8 mouse cellular contexts compared by ENCODE assay signal in the genomic region with DNA sequence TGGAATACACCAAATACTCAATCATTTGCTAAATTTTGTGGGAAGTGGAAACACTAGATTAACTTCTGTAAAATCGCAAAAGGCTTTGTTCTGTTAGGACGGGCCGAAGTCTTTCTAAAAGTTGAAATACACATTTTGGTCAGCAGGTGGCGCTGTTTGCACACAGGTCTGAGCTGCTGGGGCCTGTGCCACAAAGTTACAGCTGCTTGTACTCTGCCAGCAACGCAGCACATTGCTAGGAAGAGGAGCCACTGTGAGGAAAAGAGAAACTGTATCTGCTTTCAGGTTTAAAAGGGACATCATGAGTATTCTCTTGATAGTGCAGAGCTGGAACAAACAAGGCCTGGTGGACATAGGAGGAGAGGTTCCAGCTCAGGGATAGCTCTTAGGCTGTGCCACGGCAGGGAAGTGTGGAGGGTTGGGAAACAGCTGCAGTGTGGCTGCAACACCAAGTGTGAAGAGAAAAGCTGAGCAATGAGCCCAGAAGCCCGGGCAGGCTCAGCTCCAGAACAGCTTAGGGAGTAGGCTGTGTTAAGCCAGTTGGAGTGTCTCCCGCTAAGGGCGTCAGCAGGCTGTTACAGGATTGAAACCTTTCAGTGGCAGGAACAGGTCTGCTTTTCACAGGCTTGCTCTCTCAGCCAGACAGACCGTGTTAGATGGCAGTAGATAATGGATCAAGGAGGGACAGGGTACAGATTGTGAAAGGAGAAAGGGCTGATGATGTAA. TPM values are rescaled to one million over a fixed set of nuclear protein-coding genes. Genes with fewer than 3 reads are reported as not detected.
A peak's percentile ranks its signal among the peaks of the same experiment; 100 is the strongest.
DNase-seq lines count a peak whose midpoint lies in the region; ATAC-seq lines count a peak whose summit lies in the region.

No protein-coding gene starts in this region.

- peaks cover 11% of the 10 kb centered on the region; the same call in 1 of the 2 replicates for H3K36me3 ChIP-seq in hindbrain, embryonic 12.5 days

- peaks cover under 1% of the 10 kb centered on the region; the same call in 1 of the 2 replicates for H3K27me3 ChIP-seq in hindbrain, embryonic 12.5 days

- DNase-seq in NIH3T3 (ENCODE audit: low read depth) = peak; percentile 96
- DNase-seq in cerebellum, postnatal 14 days = peak; percentile 93
- peak; percentile 72 to 89 for DNase-seq in frontal cortex, postnatal 14 days (ENCODE audit: low spot score in 2 of 2)
- peak; percentile 86 to 94 for DNase-seq in layer of hippocampus, postnatal 14 days (ENCODE audit: low spot score in 2 of 2)
- DNase-seq in lung, postnatal 10 days = peak; percentile 91
- peak; percentile 76 for DNase-seq in retina, postnatal 7 days (ENCODE audit: low read depth, low spot score)
- DNase-seq in urinary bladder, adult 18-20 months (ENCODE audit: low spot score in 2 of 2) = peak; percentile 66 to 71

- H3K27ac ChIP-seq in hindbrain, embryonic 12.5 days = no peak overlapping the region

- no peaks in the 10 kb centered on the region for H3K9me3 ChIP-seq in hindbrain, embryonic 12.5 days (replicated peaks)

- H3K9ac ChIP-seq in hindbrain, embryonic 12.5 days = no peak overlapping the region

- peak; percentile 67 for ATAC-seq in hindbrain, embryonic 12.5 days (ENCODE audit: low FRiP score)

- H3K4me3 ChIP-seq in hindbrain, embryonic 12.5 days = no peak overlapping the region

- WGBS in hindbrain, embryonic 12.5 days = 37% methylated on average over 10 of the region's 10 CpGs

- peaks cover 13% of the 10 kb centered on the region for H3K4me1 ChIP-seq in hindbrain, embryonic 12.5 days

- no peak overlapping the region for H3K4me2 ChIP-seq in hindbrain, embryonic 12.5 days (replicated peaks)

RNA-seq across cellular contexts. Expression of a gene that starts 5.0 kb away (rescaled TPM):
- 35.0 and 35.8 TPM in 2 replicates for polyA plus RNA-seq in hindbrain, embryonic 12.5 days (2016; fragmentation: Nextera tagmentation; extraction: Ambion mirVana)
- total RNA-seq in layer of hippocampus, postnatal 14 days (2021) = 10 to 100 TPM; 59.1 to 59.8 TPM

RNA-seq across cellular contexts. Expression of a gene that starts 6.8 kb away (rescaled TPM):
- polyA plus RNA-seq in hindbrain, embryonic 12.5 days (2016; fragmentation: Nextera tagmentation; extraction: Ambion mirVana) = 9.1 and 12.0 TPM in 2 replicates
- total RNA-seq in layer of hippocampus, postnatal 14 days (2021) = under 1 TPM; 0.33 to 0.37 TPM

RNA-seq across cellular contexts. Expression of a gene that starts 9.4 kb away (rescaled TPM):
- polyA plus RNA-seq in hindbrain, embryonic 12.5 days (2016; fragmentation: Nextera tagmentation; extraction: Ambion mirVana) = 0.13 TPM in 1 of 2 replicates, not detected in the other
- not detected for total RNA-seq in layer of hippocampus, postnatal 14 days (2021)

RNA-seq across cellular contexts. Expression of a gene that starts 33.2 kb away (rescaled TPM):
- polyA plus RNA-seq in hindbrain, embryonic 12.5 days (2016; fragmentation: Nextera tagmentation; extraction: Ambion mirVana) = 32.9 and 34.0 TPM in 2 replicates
- total RNA-seq in layer of hippocampus, postnatal 14 days (2021) = 1 to 10 TPM; 4.1 to 4.5 TPM

RNA-seq across cellular contexts. Expression of a gene that starts 54.7 kb away (rescaled TPM):
- polyA plus RNA-seq in hindbrain, embryonic 12.5 days (2016; fragmentation: Nextera tagmentation; extraction: Ambion mirVana) = 5.2 and 6.4 TPM in 2 replicates
- 10 to 100 TPM; 92.5 to 99.2 TPM for total RNA-seq in layer of hippocampus, postnatal 14 days (2021)
